Mouse (Mus musculus) lung, postnatal 0 days (tissue): ENCODE data around the gene Gm11146.

Experiments used
- CTCF ChIP-seq: IDR thresholded peaks from 2 replicates; pipeline ENCODE4 v1.5.1; 2016; ENCODE audit warnings: antibody characterized with exemption, mild to moderate bottlenecking
- EP300 ChIP-seq: IDR thresholded peaks from 2 replicates; pipeline ENCODE4 v1.6.1; 2016; ENCODE audit warnings: antibody characterized with exemption, mild to moderate bottlenecking, control low read depth

DNA sequence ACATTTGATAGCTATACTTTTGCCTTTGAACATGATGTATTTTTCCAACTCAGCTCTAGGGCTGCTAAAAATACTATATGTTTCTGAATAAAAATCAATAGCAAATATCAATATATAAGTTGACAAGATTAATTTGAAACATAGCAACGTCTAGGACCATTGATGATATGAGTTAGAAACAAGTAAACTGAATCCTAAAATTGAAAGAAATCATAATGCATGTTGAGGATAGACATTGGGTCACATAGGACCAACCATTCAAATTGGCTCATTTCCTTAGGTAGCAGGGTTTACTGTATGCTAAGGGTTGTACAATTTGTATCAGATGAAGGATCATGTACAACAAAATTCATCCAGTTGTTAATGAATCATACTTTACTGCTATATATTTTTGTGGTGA lies at the start of gene Gm11146:
- TF ChIP-seq CTCF = no peak
- no peak for TF ChIP-seq EP300
